Mouse (Mus musculus) frontal cortex, adult 2 months (tissue): ENCODE measurements around the gene Sfrp2. TPM values are rescaled to one million over a fixed set of nuclear protein-coding genes. Genes with fewer than 3 reads are reported as not detected.
A peak's percentile ranks its signal among the peaks of the same experiment; 100 is the strongest.

Source experiments
- DNase-seq, 2 experiments: peaks; one replicate each; pipeline ENCODE4 v3.0.0; 2022; ENCODE audit warnings: low spot score in 1 of 2; ENCODE audit errors: extremely low spot score in 1 of 2
- polyA plus RNA-seq: library from polyadenylated mRNA; depleted of rRNA; stranded (reverse); fragments of >200 nt; gene quantifications from 2 replicates; pipeline ENCODE4 v1.2.3, GENCODE M21; 2012

Gene Sfrp2
- polyA plus RNA-seq, 1 experiment, result 8.2 TPM

GRCm38 (mm10) chr3:83769036-83769410 lies 2.9 kb downstream of the Sfrp2 start:
- DNase-seq, result no peak

GRCm38 (mm10) chr3:83771160-83771869 lies 5.2 kb downstream of the Sfrp2 start:
- no peak for DNase-seq

GRCm38 (mm10) chr3:83773281-83773680 lies 7.2 kb downstream of the Sfrp2 start:
- DNase-seq, result no peak

GRCm38 (mm10) chr3:83775403-83775802 lies 9.3 kb downstream of the Sfrp2 start:
- DNase-seq, result peak in 1 of 2 experiments; percentile 23

GRCm38 (mm10) chr3:83781460-83782222 lies 15.5 kb downstream of the Sfrp2 start:
- no peak for DNase-seq

GRCm38 (mm10) chr3:83783716-83784469 lies 17.8 kb downstream of the Sfrp2 start:
- DNase-seq, result no peak

- DNase-seq, result no peak
These were observed 18.6 kb downstream of the Sfrp2 start for GRCm38 (mm10) chr3:83784726-83785125.

- DNase-seq, result no peak
These were observed 21.0 kb downstream of the Sfrp2 start for GRCm38 (mm10) chr3:83787086-83787485.

GRCm38 (mm10) chr3:83787776-83788305 lies 21.7 kb downstream of the Sfrp2 start:
- DNase-seq, result no peak

- no peak for DNase-seq
These were observed 23.7 kb downstream of the Sfrp2 start for GRCm38 (mm10) chr3:83789651-83790451.

- no peak for DNase-seq
These were observed 25.3 kb downstream of the Sfrp2 start for GRCm38 (mm10) chr3:83791444-83791843.

- peak in 1 of 2 experiments; percentile 28 for DNase-seq
These were observed 31.0 kb downstream of the Sfrp2 start for GRCm38 (mm10) chr3:83797098-83797497.

GRCm38 (mm10) chr3:83797828-83798227 lies 31.7 kb downstream of the Sfrp2 start:
- DNase-seq, result peak in 1 of 2 experiments; percentile 72

- no peak for DNase-seq
These were observed 33.4 kb downstream of the Sfrp2 start for GRCm38 (mm10) chr3:83799486-83799885.

GRCm38 (mm10) chr3:83801649-83802155 lies 35.6 kb downstream of the Sfrp2 start:
- DNase-seq, result no peak

- no peak for DNase-seq
These were observed 42.4 kb downstream of the Sfrp2 start for GRCm38 (mm10) chr3:83808483-83808882.

- no peak for DNase-seq
These were observed 45.9 kb downstream of the Sfrp2 start for GRCm38 (mm10) chr3:83811987-83812386.

- peak in 1 of 2 experiments; percentile 6 for DNase-seq
These were observed 46.7 kb downstream of the Sfrp2 start for GRCm38 (mm10) chr3:83812863-83813262.

GRCm38 (mm10) chr3:83816372-83816925 lies 50.3 kb downstream of the Sfrp2 start:
- DNase-seq, result no peak

- no peak for DNase-seq
These were observed 57.7 kb downstream of the Sfrp2 start for GRCm38 (mm10) chr3:83823774-83824173.
